8 mouse cellular contexts compared by ENCODE assay signal in genomic region chr15:36715745-36716685, GRCm38 (mm10).
A peak's percentile ranks its signal among the peaks of the same experiment; 100 is the strongest.
DNase-seq lines count a peak whose midpoint lies in the region; ATAC-seq lines count a peak whose summit lies in the region.

No protein-coding gene starts in this region.

- peak overlapping the region; percentile 46 for H3K4me3 ChIP-seq in embryonic facial prominence, embryonic 10.5 days
- H3K4me3 ChIP-seq in intestine, embryonic 16.5 days (ENCODE audit: low read length) = peak overlapping the region; percentile 45

- intact Hi-C loops in left cerebral cortex, postnatal 14 days (cut with DNase I) = loop anchor here (5.0 kb wide), 1 partner anchor 61 kb away; no protein-coding TSS in a partner anchor

- WGBS in embryonic facial prominence, embryonic 10.5 days = 23% methylated on average over 26 of the region's 26 CpGs
- WGBS in intestine, embryonic 16.5 days = 9% methylated on average over 26 of the region's 26 CpGs

- H3K27me3 ChIP-seq in embryonic facial prominence, embryonic 10.5 days (replicated peaks; ENCODE audit: low read depth, poor library complexity, severe bottlenecking) = no peaks in the 10 kb centered on the region
- no peaks in the 10 kb centered on the region for H3K27me3 ChIP-seq in intestine, embryonic 16.5 days (replicated peaks; ENCODE audit: control insufficient read depth, insufficient read depth, low read length)

- peak overlapping the region; percentile 41 for H3K9ac ChIP-seq in intestine, embryonic 16.5 days (ENCODE audit: low read depth, low read length)

- DNase-seq in adrenal gland, postnatal 10 days = peak; percentile 64
- peak; percentile 66 for DNase-seq in embryonic facial prominence, embryonic 10.5 days (ENCODE audit: low spot score)
- peak; percentile 85 to 94 for DNase-seq in left cerebral cortex, postnatal 14 days (ENCODE audit: low spot score in 2 of 2)
- DNase-seq in right cerebral cortex, postnatal 10 days (ENCODE audit: low spot score in 2 of 2) = peak; percentile 78 to 81
- DNase-seq in yolk sac, embryonic 10.5 days (ENCODE audit: low spot score) = peak; percentile 64

- H3K4me1 ChIP-seq in embryonic facial prominence, embryonic 10.5 days = peaks cover 18% of the 10 kb centered on the region
- H3K4me1 ChIP-seq in intestine, embryonic 16.5 days (ENCODE audit: control insufficient read depth, insufficient read depth, low read length) = peaks cover 9% of the 10 kb centered on the region; the same call in 1 of the 2 replicates

- H3K27ac ChIP-seq in embryonic facial prominence, embryonic 10.5 days (replicated peaks) = peak overlapping the region; percentile 82
- H3K27ac ChIP-seq in intestine, embryonic 16.5 days (ENCODE audit: low read length) = peak overlapping the region; percentile 57

- ATAC-seq in granulocyte monocyte progenitor cell, adult 5-6 weeks (replicated peaks; ENCODE audit: poor library complexity, severe bottlenecking) = peak; percentile 77
- peak; percentile 88 for ATAC-seq in intestine, embryonic 16.5 days
- ATAC-seq in megakaryocyte progenitor cell, adult 5-6 weeks (replicated peaks; ENCODE audit: poor library complexity) = peak; percentile 79

- no peaks in the 10 kb centered on the region for H3K9me3 ChIP-seq in embryonic facial prominence, embryonic 10.5 days
- H3K9me3 ChIP-seq in intestine, embryonic 16.5 days (ENCODE audit: control insufficient read depth, low read length) = no peaks in the 10 kb centered on the region

- no peaks in the 10 kb centered on the region for H3K36me3 ChIP-seq in embryonic facial prominence, embryonic 10.5 days (replicated peaks)
- H3K36me3 ChIP-seq in intestine, embryonic 16.5 days (ENCODE audit: control insufficient read depth, insufficient read depth, low read length) = no peaks in the 10 kb centered on the region

- peak overlapping the region; percentile 51 for H3K4me2 ChIP-seq in intestine, embryonic 16.5 days (ENCODE audit: low read depth, low read length)

Comparison
In these comparisons a context has a peak if more than half of its experiments do, and no peak if none do; other contexts are left out.
1. Peak in every context shown above with its lines: DNase-seq, ATAC-seq, H3K4me3 ChIP-seq and H3K27ac ChIP-seq.